Mouse (Mus musculus) regulatory T cell (primary cell): ENCODE measurements around the gene Ckap4.

ENCODE experiments used
- in situ Hi-C: fragments of 300-600 bp; cut with MboI, MseI; formaldehyde crosslinking; loops from one replicate; pipeline ENCODE4 v1.15.1; 2025; ENCODE audit warnings: high pct_unique_total_duplicates

The Ckap4 gene

DNA sequence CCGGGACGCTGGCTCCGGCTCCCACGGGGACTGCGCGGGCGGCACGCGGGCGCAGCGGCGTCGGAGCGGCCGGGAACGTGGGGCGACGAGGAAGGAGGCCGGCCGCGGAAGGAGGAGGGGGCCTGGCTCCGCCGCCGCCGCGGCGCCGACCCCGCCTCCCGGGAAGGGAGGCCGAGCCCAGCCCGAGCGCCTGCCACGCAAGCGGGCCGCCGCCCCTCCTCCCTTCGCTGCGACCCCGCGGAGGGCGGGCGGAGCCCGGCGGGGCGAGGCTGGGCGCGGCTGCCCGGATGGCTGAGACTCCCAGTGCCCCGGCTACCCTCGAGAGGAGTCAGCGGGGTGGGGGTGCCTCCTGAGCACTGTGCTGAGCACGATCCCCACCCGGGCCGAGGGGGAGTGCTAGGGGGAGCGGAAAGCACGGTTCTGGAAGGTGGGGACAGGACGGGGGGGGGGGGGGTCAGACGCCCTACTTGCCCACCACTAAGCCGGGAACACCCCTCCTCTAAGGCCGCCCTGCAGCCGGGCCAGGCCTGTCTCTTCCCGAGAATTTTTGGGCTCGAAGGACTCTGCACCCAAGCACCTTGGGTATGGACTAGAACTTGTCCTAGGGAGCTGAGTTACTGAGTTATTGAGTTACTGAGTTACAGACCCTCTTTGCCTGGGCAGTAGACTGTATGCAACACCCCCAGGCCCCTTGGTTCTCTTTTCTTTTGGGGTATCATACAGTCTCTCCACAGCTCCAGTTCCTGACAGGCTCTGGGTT is at the start of gene Ckap4:
Gene Ckap4, minus strand, starts transcription at position 151 of the 760 bp plus-strand sequence.
- in situ Hi-C loops: no loop called here

DNA sequence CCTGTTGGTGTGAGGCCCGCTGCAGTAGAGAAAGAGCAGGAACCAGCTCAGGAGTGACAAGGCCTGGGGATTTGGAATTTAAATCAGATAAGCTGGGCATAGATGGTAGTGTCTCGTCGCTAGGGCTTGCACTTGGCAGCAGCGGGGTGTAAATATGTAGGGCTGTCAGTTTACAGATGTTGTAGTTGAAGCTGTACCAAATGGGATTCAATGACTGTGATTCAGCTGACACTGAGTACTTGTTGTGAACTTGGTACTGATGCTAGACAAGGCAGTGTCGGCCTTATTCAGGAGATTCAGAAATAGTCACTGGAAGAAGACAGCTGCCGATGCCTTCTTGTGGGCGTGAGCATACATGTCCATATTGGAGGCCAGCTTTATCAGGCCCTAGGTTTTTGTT is 48.4 kb upstream of the Ckap4 start:
- in situ Hi-C loops: no loop called here

DNA sequence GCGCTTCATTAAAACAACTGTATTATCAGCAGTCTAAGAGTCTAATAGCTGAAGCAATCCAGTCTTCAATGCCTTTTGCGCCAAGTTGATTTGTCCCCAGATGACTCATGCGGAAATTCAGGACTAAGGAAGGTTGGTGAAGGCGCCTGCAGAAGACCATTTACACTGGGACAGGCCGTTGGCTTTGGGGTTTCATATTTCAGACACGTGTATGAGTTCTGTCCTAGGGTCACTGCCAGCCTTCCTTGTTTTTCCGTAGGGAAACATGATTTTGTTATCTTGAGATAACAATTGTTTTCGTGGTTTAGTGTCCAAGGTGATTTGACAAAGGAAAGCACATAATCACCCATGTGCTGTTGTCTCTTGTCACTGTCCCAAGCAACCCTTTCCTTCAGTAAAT is 47.3 kb upstream of the Ckap4 start:
- in situ Hi-C loops: no loop called here

DNA sequence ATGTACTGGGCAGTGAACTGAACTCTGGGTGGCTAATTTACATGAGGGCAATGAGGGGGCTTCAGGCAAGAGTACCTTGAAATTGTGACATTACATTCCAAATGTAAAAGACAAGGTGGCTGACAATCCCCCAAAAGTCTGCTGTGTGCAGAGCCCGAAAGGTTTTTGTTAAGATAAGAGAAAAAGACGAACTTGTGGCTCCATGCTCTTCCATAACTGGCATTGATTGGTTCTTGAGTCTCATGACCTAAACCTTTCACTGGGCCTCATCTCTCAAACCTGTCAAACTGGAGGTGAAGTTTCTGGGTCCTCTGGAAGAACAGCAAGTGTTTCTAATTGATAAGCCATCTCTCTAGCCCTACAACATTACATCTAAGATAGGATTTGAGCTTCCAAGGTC is 45.7 kb upstream of the Ckap4 start:
- in situ Hi-C loops: no loop called here

DNA sequence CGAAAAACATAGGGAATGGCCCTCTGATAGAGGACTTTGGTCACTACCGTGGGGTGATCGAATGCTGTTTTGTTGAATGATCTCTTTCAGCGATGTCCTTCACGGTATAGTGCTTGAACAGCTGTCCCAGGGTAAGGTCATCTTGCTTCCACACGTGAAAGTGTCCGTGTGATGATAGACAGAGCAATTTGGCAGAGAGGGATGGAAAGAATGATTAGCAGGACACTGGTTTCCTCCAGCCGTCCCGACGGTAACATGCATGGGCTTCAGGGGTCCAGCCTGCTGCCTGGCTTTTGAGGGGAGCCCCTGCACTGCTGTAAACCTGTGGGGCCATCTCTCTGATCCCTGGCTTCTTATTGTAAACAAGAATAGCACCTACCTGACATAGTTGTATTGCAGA is 44.9 kb upstream of the Ckap4 start:
- in situ Hi-C loops: no loop called here

DNA sequence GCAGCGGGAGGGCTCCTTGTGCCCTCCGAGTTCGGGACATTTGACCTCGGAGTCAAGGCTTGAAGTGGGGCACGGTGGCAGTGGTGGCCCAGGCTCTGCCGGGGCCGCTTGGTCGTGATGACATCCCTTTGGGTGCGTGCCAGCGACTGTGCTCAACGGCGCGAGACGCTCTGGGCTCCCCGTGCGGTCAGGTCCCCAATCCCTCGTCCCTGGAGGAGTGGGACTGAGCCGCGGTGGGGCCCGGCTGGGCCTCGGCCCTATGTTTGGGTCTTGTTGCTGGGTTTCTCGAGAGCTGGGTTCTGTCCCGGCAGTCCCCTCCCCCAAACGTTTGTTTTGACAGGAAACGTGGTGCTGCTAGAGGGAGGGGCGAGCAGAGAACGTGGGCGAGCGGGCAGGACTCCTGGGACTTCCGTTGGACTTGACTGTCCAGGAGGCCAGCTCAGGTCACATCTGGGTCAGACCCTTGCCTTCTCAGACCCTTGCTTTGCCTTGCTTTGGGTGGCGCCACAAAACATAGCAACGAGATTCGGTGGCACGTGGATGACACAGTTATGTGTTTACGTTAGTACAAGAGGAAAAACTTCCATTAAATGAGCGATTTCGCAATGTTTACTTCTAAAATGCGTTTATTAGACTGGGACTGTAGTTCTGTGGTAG is 43.3 kb upstream of the Ckap4 start:
- in situ Hi-C loops: no loop called here

DNA sequence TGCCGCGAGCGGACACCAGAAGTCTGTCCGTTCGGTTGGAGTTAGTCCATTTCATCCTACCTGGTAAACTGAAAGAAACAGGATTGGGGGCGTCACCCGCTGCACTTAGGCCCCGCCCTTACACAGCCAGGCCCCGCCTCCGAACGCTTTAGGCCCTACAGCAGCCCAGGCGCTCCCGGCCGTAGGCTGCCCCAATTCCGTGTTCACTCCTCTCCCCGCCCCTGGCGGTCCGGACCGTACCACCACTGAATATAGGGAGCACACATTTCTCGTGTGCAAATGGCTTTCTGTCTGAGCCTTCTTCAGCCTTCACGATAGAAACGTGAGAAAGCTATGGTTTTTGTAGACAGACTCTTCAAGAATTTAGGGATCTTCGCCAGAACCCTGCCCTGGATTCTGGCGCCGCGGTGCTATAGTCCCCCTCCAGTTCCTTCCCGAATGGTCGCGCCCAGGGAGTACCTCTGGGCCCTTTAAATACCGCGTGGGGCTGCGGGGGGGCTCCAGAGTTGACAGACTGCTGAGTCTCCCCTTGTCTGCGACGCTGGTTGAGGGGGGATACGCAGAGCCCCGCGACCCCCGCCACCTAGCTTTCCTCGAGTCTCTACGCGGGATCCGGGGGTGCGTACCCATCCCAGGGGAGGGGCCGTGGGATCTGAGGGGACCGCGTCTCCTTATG is 42.7 kb upstream of the Ckap4 start, which contains the start of gene Tcp11l2:
Gene Tcp11l2, plus strand, starts transcription at position 232 of the 676 bp plus-strand sequence.
- in situ Hi-C loops: no loop called here

DNA sequence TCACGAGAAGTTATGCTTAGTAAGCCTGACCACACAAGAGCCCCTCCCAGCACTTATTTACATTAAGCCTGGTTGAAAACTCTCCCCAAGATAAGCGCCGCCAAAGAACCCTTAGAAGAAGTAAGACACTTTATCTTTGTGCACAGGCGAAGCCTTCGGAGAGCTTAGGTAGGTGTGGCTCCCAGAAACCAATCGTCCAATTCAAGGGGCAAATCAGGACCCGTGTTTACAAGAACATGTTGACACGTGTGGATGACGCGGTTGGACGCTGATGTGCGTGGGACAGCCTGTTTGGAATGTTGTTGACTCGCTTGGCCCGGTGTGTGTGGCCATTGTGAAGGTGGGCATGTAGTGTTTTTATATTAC is 42.1 kb upstream of the Ckap4 start:
- in situ Hi-C loops: no loop called here

DNA sequence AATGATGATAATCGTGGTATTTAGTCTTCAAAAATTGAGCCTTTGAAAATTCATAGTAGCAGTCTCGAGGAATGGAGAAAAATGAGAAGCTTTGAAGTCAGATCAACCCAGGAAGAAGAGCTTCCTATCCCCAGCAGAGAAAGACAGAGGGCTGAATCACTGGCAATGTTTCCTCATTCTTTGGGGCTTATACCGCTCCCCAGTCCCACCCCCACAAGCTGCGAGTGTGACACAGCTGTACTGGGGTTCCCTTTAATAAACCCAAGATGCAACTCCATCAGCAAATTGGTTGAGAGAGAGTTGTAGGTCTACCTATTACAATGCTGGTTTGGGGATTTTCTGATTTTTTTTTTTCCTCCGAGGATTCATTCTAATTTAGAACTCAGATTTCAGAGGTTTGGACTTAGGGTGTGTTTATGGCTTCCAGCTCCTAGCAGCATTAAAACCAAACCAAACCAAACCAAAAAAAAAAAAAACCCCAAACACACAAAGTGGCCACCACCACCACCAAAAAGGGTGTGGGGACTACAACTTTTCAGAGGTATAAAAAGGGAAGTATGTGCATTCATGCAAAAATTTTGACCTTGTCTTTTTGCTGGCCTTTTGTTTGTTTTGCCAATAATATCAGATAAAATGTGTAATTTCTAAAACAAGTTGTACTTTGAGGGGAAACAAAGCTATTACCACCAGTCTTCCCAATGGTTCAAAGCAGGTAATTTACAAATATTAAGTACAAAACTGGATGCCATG is 40.0 kb upstream of the Ckap4 start:
- in situ Hi-C loops: no loop called here

DNA sequence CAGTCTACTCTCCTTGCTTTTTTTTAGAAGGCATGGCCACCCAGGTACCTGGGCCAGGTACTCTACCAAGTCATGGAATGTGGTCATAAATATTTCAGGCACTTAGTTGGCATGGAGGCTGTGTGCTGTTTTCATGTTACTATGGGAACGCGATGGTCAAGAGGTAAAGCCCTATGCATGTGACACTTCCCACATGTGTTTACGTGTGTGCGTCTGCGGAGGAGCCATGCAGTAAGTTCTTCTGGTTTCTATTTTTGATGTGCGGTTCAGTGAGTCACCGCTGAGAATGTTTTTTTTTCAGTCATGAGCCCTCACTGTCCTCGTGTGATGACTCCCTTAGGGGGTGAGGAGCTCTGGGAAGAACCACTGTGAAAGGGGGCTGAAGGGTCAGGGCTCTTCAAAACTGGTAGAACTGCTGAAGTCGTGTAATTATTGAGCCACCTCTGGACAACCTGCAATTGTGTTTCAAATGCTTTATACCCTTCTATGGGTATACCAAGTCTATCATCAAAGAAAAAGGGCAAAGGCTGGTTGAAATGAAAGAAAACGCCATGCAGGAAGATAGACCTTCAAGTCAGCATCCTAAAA is 37.3 kb upstream of the Ckap4 start:
- in situ Hi-C loops: no loop called here

DNA sequence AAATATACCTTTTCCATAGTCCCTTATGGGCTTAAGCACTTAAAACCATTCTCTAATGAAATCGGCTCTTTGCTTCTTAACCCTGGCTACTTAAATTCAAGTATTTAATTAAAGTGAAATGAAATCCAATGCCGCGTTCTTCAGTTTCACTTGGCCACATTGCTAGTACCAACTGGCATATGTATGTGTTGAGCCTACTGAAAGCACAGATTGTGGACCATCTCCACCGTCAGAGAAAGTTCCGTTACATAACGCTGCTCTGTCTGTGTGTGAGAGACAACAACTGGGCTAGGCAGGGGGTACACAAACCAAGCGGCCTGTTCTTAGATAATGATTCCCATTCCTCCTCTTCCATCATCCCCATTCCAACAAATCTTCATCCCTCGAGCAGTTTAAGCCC is 30.6 kb upstream of the Ckap4 start:
- in situ Hi-C loops: no loop called here

DNA sequence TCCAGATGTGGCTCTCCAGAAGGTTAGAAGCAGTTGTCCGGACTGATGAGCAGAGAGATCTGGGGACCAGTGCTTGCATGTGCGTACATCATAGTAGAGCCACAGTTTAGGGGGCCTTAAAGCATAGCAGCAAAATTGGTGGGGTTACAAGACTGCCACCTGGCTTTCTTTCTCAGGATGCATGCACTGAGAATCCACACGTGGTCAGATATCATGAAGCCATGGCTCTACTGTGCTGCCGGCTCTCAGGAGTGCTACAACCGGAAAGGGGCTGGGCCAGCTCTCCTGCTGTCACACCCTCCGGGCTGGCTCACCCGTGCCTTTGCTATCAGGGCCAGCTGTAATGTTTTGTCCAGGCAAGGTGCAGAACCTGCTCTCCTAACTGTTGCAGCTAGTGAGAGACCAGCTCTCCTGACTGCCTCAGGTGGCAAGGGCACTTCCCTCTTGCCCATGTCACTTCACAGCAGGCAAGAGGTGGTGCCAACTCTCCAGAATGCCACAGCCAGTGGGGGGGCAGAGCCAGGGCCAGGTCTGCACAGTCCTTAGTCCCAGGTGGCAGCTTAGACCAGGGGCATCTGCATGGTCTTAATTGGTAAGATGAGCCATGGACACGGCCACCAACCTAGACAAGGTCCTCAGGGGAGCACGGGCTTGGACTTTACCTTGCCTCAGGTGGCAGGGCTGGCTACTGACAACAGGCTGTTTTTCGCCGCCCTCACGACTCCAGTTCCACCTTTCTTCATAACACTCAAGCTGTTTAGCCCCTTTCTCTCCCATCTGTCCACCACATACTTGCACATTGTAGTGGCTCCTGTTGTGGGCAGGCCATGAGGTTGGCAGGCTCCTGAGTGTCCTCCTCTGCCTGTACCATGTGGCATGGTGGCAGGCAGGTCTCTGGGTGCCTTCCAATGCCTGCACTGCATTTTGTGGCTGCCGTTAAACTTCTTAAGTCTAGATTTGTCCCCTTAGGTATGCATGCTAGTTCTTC is 29.0 kb upstream of the Ckap4 start:
- in situ Hi-C loops: no loop called here

DNA sequence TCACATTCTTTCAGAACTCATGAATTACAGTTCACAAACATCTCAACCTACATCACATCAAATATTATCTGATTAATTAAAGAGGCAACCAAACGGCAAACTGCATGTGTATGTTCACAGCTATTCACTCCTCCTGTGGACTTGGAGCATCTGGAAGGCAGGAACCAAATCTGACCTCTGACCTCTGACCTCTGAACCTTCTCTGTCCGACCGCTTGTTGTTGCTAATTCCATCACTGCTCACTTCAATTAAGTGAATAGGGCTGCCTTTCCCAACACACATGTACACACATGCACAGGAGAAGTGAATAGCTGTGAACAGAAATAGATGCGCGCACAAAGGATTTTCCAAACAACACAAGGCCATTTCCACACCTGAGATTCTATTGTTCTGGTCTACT is 28.3 kb upstream of the Ckap4 start:
- in situ Hi-C loops: no loop called here

DNA sequence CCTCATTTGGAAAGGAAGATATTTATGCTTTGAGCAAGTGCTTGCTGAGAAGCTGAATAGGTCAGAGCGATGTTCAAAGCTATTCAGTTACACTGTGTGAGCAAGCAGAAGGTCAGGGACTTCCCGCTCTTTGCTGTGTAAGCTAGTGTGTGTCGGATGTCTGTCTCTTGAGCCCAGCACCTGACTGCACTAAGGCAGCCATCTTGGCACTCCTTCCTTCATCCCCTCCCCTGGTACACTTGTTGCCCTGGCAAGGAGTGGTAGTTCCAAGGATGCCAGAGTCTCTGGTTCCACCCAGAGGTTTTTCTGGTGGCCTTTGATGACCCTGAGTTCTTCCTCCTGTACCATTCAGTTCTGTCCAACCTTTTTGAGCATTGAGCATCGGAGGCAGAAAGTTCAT is 26.1 kb upstream of the Ckap4 start:
- in situ Hi-C loops: no loop called here

DNA sequence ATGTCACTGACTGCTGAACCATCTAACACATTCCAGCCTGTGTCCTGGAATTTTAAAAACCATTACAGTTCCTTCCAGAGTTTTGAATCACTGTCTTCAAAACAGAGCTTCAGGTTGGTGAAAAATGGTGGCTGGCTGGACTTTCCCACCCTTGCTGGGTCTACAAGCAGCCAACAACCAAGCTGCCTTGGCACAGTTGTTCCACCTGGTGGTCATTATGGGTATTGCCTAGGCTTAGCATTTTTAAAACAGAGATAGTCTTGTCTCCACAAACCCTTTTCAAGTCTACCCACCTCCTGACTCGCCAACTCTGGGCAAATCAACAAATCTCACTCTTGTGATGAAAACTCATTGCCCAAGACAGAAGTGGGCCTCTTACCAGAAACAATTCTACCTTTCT is 24.6 kb upstream of the Ckap4 start:
- in situ Hi-C loops: no loop called here

DNA sequence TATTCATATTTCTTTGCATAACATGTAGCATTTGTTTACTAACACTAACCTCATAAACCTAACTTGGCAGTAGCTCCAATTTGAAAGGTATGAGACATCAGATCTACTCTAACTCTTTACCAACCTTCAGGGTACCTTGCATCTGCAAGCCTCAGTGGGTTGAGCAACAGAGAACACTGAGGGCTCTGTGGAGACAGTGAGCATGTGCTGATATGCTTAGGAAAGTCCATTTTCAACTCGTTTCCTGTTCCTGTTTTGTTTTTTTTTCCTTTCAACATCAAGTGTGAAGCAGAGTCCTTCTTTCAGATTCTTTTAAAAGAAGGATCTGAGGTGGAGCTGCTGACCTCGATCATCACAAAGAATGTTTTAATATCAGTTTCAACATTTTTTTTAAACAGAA is 22.3 kb upstream of the Ckap4 start:
- in situ Hi-C loops: no loop called here

DNA sequence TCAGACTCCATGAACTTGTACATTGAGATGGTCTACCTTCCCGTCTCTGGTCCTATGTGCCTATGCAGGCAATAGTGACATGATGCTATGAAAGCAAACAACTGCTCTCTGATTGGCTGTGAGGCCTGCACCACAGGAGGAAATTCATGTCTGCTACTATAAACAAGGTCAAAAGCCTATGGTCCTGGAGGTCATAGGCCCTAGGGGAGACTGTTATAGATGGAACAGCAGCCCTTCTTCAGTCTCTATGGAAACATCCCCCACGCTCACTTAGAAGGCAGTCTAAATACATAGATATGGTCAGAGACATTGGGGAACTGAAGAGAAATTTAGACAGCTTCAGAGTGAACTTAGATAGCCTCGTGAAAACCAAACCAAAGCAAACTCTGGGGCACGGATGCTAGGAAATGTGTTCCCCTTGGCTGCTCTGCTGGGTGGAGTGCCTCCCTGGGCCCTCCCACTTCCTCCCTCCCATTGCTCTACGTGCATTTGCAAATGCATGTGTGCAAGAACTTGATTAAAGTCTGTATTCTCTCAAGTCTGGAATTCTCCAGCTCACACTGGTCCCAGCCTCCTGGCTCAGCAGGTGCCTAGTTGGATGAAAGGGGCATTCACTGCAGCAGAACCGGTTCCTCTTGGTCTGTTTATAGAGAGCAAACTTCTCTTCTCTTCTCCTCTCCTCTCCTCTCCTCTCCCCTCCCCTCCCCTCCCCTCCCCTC is 20.6 kb upstream of the Ckap4 start:
- in situ Hi-C loops: no loop called here

DNA sequence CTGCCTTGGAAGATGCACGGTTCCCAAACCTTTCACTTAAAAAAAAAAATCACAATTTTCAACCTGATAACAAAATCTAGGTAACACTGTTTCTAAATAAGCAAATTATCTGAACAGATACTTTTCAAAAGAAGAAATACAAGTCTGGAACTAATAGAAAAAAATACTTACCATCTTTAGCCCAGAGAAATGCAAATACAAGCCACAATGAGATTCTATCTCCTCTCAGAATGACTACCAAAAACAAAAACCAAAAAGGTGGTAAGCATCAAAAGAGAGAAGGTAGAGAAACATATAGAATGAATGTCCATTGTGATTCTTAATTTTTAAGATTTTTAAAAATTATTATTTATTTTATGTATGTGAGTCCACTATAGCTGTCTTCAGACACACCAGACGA is 18.6 kb upstream of the Ckap4 start:
- in situ Hi-C loops: no loop called here

DNA sequence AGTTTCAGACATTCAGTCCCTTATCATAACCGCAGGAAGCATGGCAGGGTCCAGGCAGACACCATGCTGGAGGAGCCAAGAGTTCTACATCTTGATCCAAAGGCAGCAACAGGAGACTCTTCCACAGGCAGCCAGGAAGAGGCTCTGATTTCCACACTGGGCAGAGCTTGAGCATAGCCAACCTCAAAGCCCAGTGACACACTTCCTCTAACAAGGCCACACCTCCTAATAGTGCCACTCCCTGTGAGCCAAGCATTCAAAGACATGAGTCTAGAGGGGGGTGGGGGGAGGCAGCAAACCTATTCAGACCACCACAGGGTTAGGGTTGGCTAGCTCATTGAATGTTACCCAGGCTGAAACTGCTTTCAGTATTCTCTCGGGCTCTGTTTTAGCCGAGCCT is 18.0 kb upstream of the Ckap4 start:
- in situ Hi-C loops: no loop called here

DNA sequence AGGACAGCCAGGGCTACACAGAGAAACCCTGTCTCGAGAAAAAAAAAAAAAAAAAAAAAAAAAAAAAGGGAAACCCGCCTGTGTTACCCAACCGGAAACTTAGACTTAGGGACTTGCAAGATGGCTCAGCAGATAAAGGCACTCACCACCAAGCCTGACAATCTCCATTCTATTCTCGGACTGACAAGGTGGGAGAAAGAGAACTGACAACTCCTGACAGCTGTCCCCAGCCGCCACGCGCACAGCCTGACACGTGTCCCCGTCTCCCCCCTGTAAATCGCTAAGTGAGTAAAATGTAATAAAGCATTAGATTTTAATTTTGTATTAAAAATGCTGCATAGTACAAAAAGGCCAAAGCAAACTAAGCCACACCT is 16.0 kb upstream of the Ckap4 start:
- in situ Hi-C loops: no loop called here
